Comparison of ENCODE assay signal across 11 mouse cellular contexts in the genomic region with DNA sequence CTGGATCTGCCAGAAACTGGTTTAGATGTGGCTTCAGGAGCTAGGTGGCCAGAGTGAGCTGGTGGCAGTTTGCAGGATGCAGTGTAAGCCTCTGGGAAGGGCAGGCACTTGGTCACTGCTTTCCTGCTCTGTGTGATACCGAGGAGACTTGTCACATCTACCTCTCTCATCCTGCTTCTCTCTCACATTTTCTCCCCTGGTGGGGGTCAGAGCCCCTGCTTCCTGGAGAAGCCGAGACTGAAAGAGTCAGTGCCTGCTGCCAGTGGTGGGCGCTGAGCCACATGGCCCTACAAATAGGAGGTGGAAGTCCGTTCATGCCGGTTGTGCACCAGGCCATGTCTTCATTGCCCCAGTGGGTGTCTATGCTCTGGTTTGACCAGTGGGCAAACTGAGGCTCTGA. TPM values are rescaled to one million over a fixed set of nuclear protein-coding genes. Genes with fewer than 3 reads are reported as not detected.
A peak's percentile ranks its signal among the peaks of the same experiment; 100 is the strongest.
DNase-seq lines count a peak whose midpoint lies in the region; ATAC-seq and TF ChIP-seq lines count a peak whose summit lies in the region.
"Had no signal": no experiment of that assay in that cellular context is flagged by ENCODE, and none has a peak within 500 bp of the region (broad histone marks: within the 10 kb centered on the region; RNA-seq: fewer than 3 reads in every experiment).

No protein-coding gene starts in this region.

- peaks cover 17% of the 10 kb centered on the region for H3K4me1 ChIP-seq in hindbrain, embryonic 13.5 days (replicated peaks)
- H3K4me1 ChIP-seq in hindbrain, postnatal 0 days (ENCODE audit: insufficient read depth, low read length), result peaks cover 2% of the 10 kb centered on the region; the same call in 1 of the 2 replicates
- no peaks in the 10 kb centered on the region for H3K4me1 ChIP-seq in lung, embryonic 14.5 days (ENCODE audit: insufficient read depth)
- H3K4me1 ChIP-seq in embryonic fibroblast, embryonic 13.5 days (ENCODE audit: control insufficient read depth, insufficient read depth, low read length), result peaks cover 6% of the 10 kb centered on the region
- peaks cover 26% of the 10 kb centered on the region for H3K4me1 ChIP-seq in stomach, embryonic 15.5 days

- peaks cover 37% of the 10 kb centered on the region for H3K36me3 ChIP-seq in hindbrain, embryonic 13.5 days
- peaks cover 18% of the 10 kb centered on the region for H3K36me3 ChIP-seq in hindbrain, postnatal 0 days (ENCODE audit: insufficient read depth, low read length)
- H3K36me3 ChIP-seq in lung, embryonic 14.5 days (ENCODE audit: insufficient read depth), result peaks cover 31% of the 10 kb centered on the region
- peaks cover 24% of the 10 kb centered on the region; the same call in 1 of the 2 replicates for H3K36me3 ChIP-seq in stomach, embryonic 15.5 days

- H3K4me2 ChIP-seq in hindbrain, embryonic 13.5 days, result no peak overlapping the region
- H3K4me2 ChIP-seq in hindbrain, postnatal 0 days (ENCODE audit: low read depth, low read length), result no peak overlapping the region
- no peak overlapping the region for H3K4me2 ChIP-seq in lung, embryonic 14.5 days
- H3K4me2 ChIP-seq in stomach, embryonic 15.5 days, result no peak overlapping the region
- H3K4me2 ChIP-seq: hindbrain, embryonic 14.5 days had no signal

- no peak for TF ChIP-seq CTCF in hindbrain, postnatal 0 days (IDR thresholded peaks at IDR 0.05; ENCODE audit: low read depth)
- no peak for TF ChIP-seq CTCF in lung, embryonic 14.5 days (IDR thresholded peaks at IDR 0.05; ENCODE audit: low read depth)
- TF ChIP-seq CTCF in embryonic fibroblast, embryonic 13.5 days (IDR thresholded peaks at IDR 0.05; ENCODE audit: borderline replicate concordance, insufficient read depth, low read length), result no peak

- no peaks in the 10 kb centered on the region for H3K27me3 ChIP-seq in hindbrain, embryonic 13.5 days
- no peaks in the 10 kb centered on the region for H3K27me3 ChIP-seq in hindbrain, postnatal 0 days (ENCODE audit: insufficient read depth, low read length)
- no peaks in the 10 kb centered on the region for H3K27me3 ChIP-seq in lung, embryonic 14.5 days (ENCODE audit: insufficient read depth, low read length)
- H3K27me3 ChIP-seq in stomach, embryonic 15.5 days (replicated peaks), result no peaks in the 10 kb centered on the region

- no peak overlapping the region for H3K27ac ChIP-seq in hindbrain, embryonic 13.5 days
- no peak overlapping the region for H3K27ac ChIP-seq in hindbrain, postnatal 0 days
- peak overlapping the region; percentile 67 for H3K27ac ChIP-seq in lung, embryonic 14.5 days (ENCODE audit: low read depth)
- H3K27ac ChIP-seq in embryonic fibroblast, embryonic 13.5 days (ENCODE audit: insufficient read depth, low read length), result peak overlapping the region; percentile 46; the same call in 1 of the 2 replicates
- peak overlapping the region; percentile 64 for H3K27ac ChIP-seq in stomach, embryonic 15.5 days
- H3K27ac ChIP-seq: hindbrain, embryonic 14.5 days; layer of hippocampus, adult 2 months; macrophage had no signal

- ATAC-seq in hindbrain, embryonic 13.5 days (ENCODE audit: low FRiP score), result no peak
- ATAC-seq in hindbrain, postnatal 0 days, result no peak
- ATAC-seq in lung, embryonic 14.5 days (ENCODE audit: insufficient read depth), result no peak
- ATAC-seq in stomach, embryonic 15.5 days (ENCODE audit: insufficient read depth, low FRiP score, low read depth), result no peak

- H3K9ac ChIP-seq in hindbrain, embryonic 13.5 days, result peak overlapping the region; percentile 13; the same call in 1 of the 2 replicates
- H3K9ac ChIP-seq in hindbrain, postnatal 0 days (replicated peaks; ENCODE audit: low read length), result no peak overlapping the region
- H3K9ac ChIP-seq in lung, embryonic 14.5 days, result no peak overlapping the region
- H3K9ac ChIP-seq in stomach, embryonic 15.5 days, result no peak overlapping the region
- H3K9ac ChIP-seq: hindbrain, embryonic 14.5 days had no signal

- DNase-seq in hindbrain, postnatal 0 days (ENCODE audit: low spot score), result no peak
- DNase-seq in lung, embryonic 14.5 days, result no peak
- no peak for DNase-seq in lung, postnatal 36 days
- no peak for DNase-seq in embryo, embryonic 10 days (ENCODE audit: low spot score)
- DNase-seq: cerebellum, adult 11-12 months had no signal

- H3K4me3 ChIP-seq in hindbrain, embryonic 13.5 days, result no peak overlapping the region
- H3K4me3 ChIP-seq in hindbrain, postnatal 0 days (ENCODE audit: low read length), result no peak overlapping the region
- H3K4me3 ChIP-seq in lung, embryonic 14.5 days (ENCODE audit: low read depth, low read length), result no peak overlapping the region
- no peak overlapping the region for H3K4me3 ChIP-seq in embryonic fibroblast, embryonic 13.5 days (ENCODE audit: insufficient read depth, low read length)
- H3K4me3 ChIP-seq in stomach, embryonic 15.5 days (replicated peaks), result no peak overlapping the region
- H3K4me3 ChIP-seq: layer of hippocampus, adult 2 months had no signal

- TF ChIP-seq POLR2A in embryonic fibroblast, embryonic 13.5 days (IDR thresholded peaks at IDR 0.05; ENCODE audit: low read depth, low read length), result no peak

- WGBS in hindbrain, embryonic 13.5 days, result 96% methylated on average over 5 of the region's 5 CpGs
- 73% methylated on average over 5 of the region's 5 CpGs for WGBS in hindbrain, postnatal 0 days
- WGBS in lung, embryonic 14.5 days, result 84% methylated on average over 5 of the region's 5 CpGs
- 89% methylated on average over 5 of the region's 5 CpGs for WGBS in stomach, embryonic 15.5 days

- H3K9me3 ChIP-seq in hindbrain, embryonic 13.5 days, result no peaks in the 10 kb centered on the region
- no peaks in the 10 kb centered on the region for H3K9me3 ChIP-seq in hindbrain, postnatal 0 days (ENCODE audit: low read length)
- no peaks in the 10 kb centered on the region for H3K9me3 ChIP-seq in lung, embryonic 14.5 days (ENCODE audit: low read depth, low read length)
- H3K9me3 ChIP-seq in stomach, embryonic 15.5 days, result no peaks in the 10 kb centered on the region

RNA-seq across cellular contexts. Expression of a gene that starts 8.7 kb away (rescaled TPM):
- polyA plus RNA-seq in hindbrain, embryonic 13.5 days (2015; fragmentation: Nextera tagmentation; extraction: Ambion mirVana), result 30.0 and 30.4 TPM in 2 replicates
- 15.0 and 22.2 TPM in 2 replicates for total RNA-seq in hindbrain, postnatal 0 days (2014; rRNA removed)
- 23.6 and 25.3 TPM in 2 replicates for polyA plus RNA-seq in hindbrain, postnatal 0 days (2015; fragmentation: Nextera tagmentation; extraction: Ambion mirVana)
- 100.0 and 102 TPM in 2 replicates for polyA plus RNA-seq in lung, embryonic 14.5 days (2014; fragmentation: Nextera tagmentation; extraction: Ambion mirVana)
- polyA plus RNA-seq in embryonic fibroblast, embryonic 13.5 days (2011; ENCODE audit: insufficient read length, low read depth, missing spikeins), result 53.3 and 59.2 TPM in 2 replicates
- polyA plus RNA-seq in stomach, embryonic 15.5 days (2015; fragmentation: Nextera tagmentation; extraction: Ambion mirVana), result 116 and 121 TPM in 2 replicates

RNA-seq across cellular contexts. Expression of a gene that starts 26.0 kb away (rescaled TPM):
- polyA plus RNA-seq in hindbrain, embryonic 13.5 days (2015; fragmentation: Nextera tagmentation; extraction: Ambion mirVana), result 36.1 and 36.8 TPM in 2 replicates
- total RNA-seq in hindbrain, postnatal 0 days (2014; rRNA removed), result 36.8 and 38.7 TPM in 2 replicates
- polyA plus RNA-seq in hindbrain, postnatal 0 days (2015; fragmentation: Nextera tagmentation; extraction: Ambion mirVana), result 15.2 and 16.0 TPM in 2 replicates
- polyA plus RNA-seq in lung, embryonic 14.5 days (2014; fragmentation: Nextera tagmentation; extraction: Ambion mirVana), result 19.1 and 24.5 TPM in 2 replicates
- polyA plus RNA-seq in embryonic fibroblast, embryonic 13.5 days (2011; ENCODE audit: insufficient read length, low read depth, missing spikeins), result 11.7 and 15.1 TPM in 2 replicates
- 12.1 and 15.0 TPM in 2 replicates for polyA plus RNA-seq in stomach, embryonic 15.5 days (2015; fragmentation: Nextera tagmentation; extraction: Ambion mirVana)

Comparison
In these comparisons a context has a peak if more than half of its experiments do, and no peak if none do; other contexts are left out.
1. H3K27ac ChIP-seq: peak in lung, embryonic 14.5 days (single experiment), embryonic fibroblast, embryonic 13.5 days (single experiment) and stomach, embryonic 15.5 days (single experiment); none in hindbrain, embryonic 13.5 days (single experiment) and hindbrain, postnatal 0 days (single experiment).